Mouse (Mus musculus): ENCODE data around the gene Arf5. TPM values are rescaled to one million over a fixed set of nuclear protein-coding genes. Genes with fewer than 3 reads are reported as not detected.
A peak's percentile ranks its signal among the peaks of the same experiment; 100 is the strongest.

The Arf5 gene
- total RNA-seq (2021) (100 to 1,000 TPM; 150 to 162 TPM), polyA plus RNA-seq (2012; rRNA removed) (239 and 248 TPM in 2 replicates)
- long read RNA-seq, transcript Arf5-201 (6 exons, 1,116 nt): major isoform, 128 of 138 reads
- long read RNA-seq, partial matches to known transcripts: 7 of 138 reads
- long read RNA-seq, other reads (novel, unspliced or antisense): 3 of 138 reads

GRCm38 (mm10) chr6:28423313-28423712, at the start of gene Arf5:
TSS of gene Arf5 (plus strand) at chr6:28423560.
- Histone ChIP-seq H3K4me3 (peak within 1 kb of the TSS; percentile 86), H3K79me2 (replicated peaks; ENCODE audit: control insufficient read depth, insufficient read depth, low read length) (peaks cover 5% of the 10 kb centered on the region), H3K4me1 (ENCODE audit: control insufficient read depth, insufficient read depth, low read length) (peaks cover 22% of the 10 kb centered on the region), H3K36me3 (ENCODE audit: control insufficient read depth, insufficient read depth, low read length) (peaks cover 7% of the 10 kb centered on the region), H3K27ac (peak within 1 kb of the TSS; percentile 93), H3K27me3 (ENCODE audit: control insufficient read depth, insufficient read depth, low read length) (no peaks in the 10 kb centered on the region), H3K9ac (ENCODE audit: low read depth, low read length) (peak within 1 kb of the TSS; percentile 84)
- intact Hi-C loops (cut with DNase I): loop anchor here (5.0 kb wide), 3 partner anchors 39 to 409 kb away; partner anchors contain the start of gene Lrrc4
- WGBS: under 1% methylated on average over 24 of the region's 42 CpGs
- TF ChIP-seq CTCF (IDR thresholded peaks at IDR 0.05) (no peak), EP300 (IDR thresholded peaks at IDR 0.05; ENCODE audit: insufficient read depth, low read depth, low read length) (no peak), POLR2A (IDR thresholded peaks at IDR 0.05; ENCODE audit: insufficient read depth, low read depth, low read length) (peak; percentile 73)
- peak; percentile 96 to 99 for DNase-seq

GRCm38 (mm10) chr6:28381983-28382382, 41.4 kb upstream of the Arf5 start:
- intact Hi-C loops (cut with DNase I): no loop called here
- no peak for DNase-seq
- H3K4me3 ChIP-seq: no peak overlapping the region
- TF ChIP-seq CTCF (IDR thresholded peaks at IDR 0.05) (no peak), POLR2A (IDR thresholded peaks at IDR 0.05; ENCODE audit: insufficient read depth, low read depth, low read length) (no peak)
- no peaks in the 10 kb centered on the region for H3K36me3 ChIP-seq (ENCODE audit: control insufficient read depth, insufficient read depth, low read length)
- H3K27ac ChIP-seq: no peak overlapping the region
- no peak overlapping the region for H3K9ac ChIP-seq (ENCODE audit: low read depth, low read length)
- H3K4me1 ChIP-seq (ENCODE audit: control insufficient read depth, insufficient read depth, low read length): no peaks in the 10 kb centered on the region
- no peaks in the 10 kb centered on the region for H3K79me2 ChIP-seq (replicated peaks; ENCODE audit: control insufficient read depth, insufficient read depth, low read length)
- WGBS: 51% methylated on average over 4 of the region's 4 CpGs
- no peaks in the 10 kb centered on the region for H3K27me3 ChIP-seq (ENCODE audit: control insufficient read depth, insufficient read depth, low read length)

GRCm38 (mm10) chr6:28385169-28385568, 38.2 kb upstream of the Arf5 start:
- no peak overlapping the region for H3K27ac ChIP-seq
- H3K4me3 ChIP-seq: no peak overlapping the region
- H3K4me1 ChIP-seq (ENCODE audit: control insufficient read depth, insufficient read depth, low read length): no peaks in the 10 kb centered on the region
- intact Hi-C loops (cut with DNase I): no loop called here
- no peak for DNase-seq
- no peak overlapping the region for H3K9ac ChIP-seq (ENCODE audit: low read depth, low read length)
- 61% methylated on average over 3 of the region's 3 CpGs for WGBS
- no peaks in the 10 kb centered on the region for H3K27me3 ChIP-seq (ENCODE audit: control insufficient read depth, insufficient read depth, low read length)
- H3K36me3 ChIP-seq (ENCODE audit: control insufficient read depth, insufficient read depth, low read length): no peaks in the 10 kb centered on the region
- no peaks in the 10 kb centered on the region for H3K79me2 ChIP-seq (replicated peaks; ENCODE audit: control insufficient read depth, insufficient read depth, low read length)
- TF ChIP-seq CTCF (IDR thresholded peaks at IDR 0.05) (no peak), EP300 (IDR thresholded peaks at IDR 0.05; ENCODE audit: insufficient read depth, low read depth, low read length) (no peak), POLR2A (IDR thresholded peaks at IDR 0.05; ENCODE audit: insufficient read depth, low read depth, low read length) (no peak)

- no peak overlapping the region for H3K27ac ChIP-seq
- H3K27me3 ChIP-seq (ENCODE audit: control insufficient read depth, insufficient read depth, low read length): no peaks in the 10 kb centered on the region
- WGBS: 76% methylated on average over 3 of the region's 3 CpGs
- intact Hi-C loops (cut with DNase I): no loop called here
- H3K36me3 ChIP-seq (ENCODE audit: control insufficient read depth, insufficient read depth, low read length): no peaks in the 10 kb centered on the region
- H3K4me1 ChIP-seq (ENCODE audit: control insufficient read depth, insufficient read depth, low read length): no peaks in the 10 kb centered on the region
- no peak for DNase-seq
- TF ChIP-seq EP300 (IDR thresholded peaks at IDR 0.05; ENCODE audit: insufficient read depth, low read depth, low read length) (no peak), POLR2A (IDR thresholded peaks at IDR 0.05; ENCODE audit: insufficient read depth, low read depth, low read length) (no peak), CTCF (IDR thresholded peaks at IDR 0.05) (no peak)
- no peaks in the 10 kb centered on the region for H3K79me2 ChIP-seq (replicated peaks; ENCODE audit: control insufficient read depth, insufficient read depth, low read length)
- no peak overlapping the region for H3K9ac ChIP-seq (ENCODE audit: low read depth, low read length)
- no peak overlapping the region for H3K4me3 ChIP-seq
Observed at GRCm38 (mm10) chr6:28389038-28389437, 34.3 kb upstream of the Arf5 start.

- no peak overlapping the region for H3K27ac ChIP-seq
- 66% methylated on average over 15 of the region's 15 CpGs for WGBS
- peaks cover 3% of the 10 kb centered on the region; the same call in 1 of the 2 replicates for H3K27me3 ChIP-seq (ENCODE audit: control insufficient read depth, insufficient read depth, low read length)
- DNase-seq: no peak
- no peaks in the 10 kb centered on the region for H3K79me2 ChIP-seq (replicated peaks; ENCODE audit: control insufficient read depth, insufficient read depth, low read length)
- H3K4me3 ChIP-seq: no peak overlapping the region
- H3K4me1 ChIP-seq (ENCODE audit: control insufficient read depth, insufficient read depth, low read length): no peaks in the 10 kb centered on the region
- H3K36me3 ChIP-seq (ENCODE audit: control insufficient read depth, insufficient read depth, low read length): no peaks in the 10 kb centered on the region
- intact Hi-C loops (cut with DNase I): no loop called here
- H3K9ac ChIP-seq (ENCODE audit: low read depth, low read length): no peak overlapping the region
- TF ChIP-seq POLR2A (IDR thresholded peaks at IDR 0.05; ENCODE audit: insufficient read depth, low read depth, low read length): no peak
- TF ChIP-seq EP300 (IDR thresholded peaks at IDR 0.05; ENCODE audit: insufficient read depth, low read depth, low read length): no peak
- TF ChIP-seq CTCF (IDR thresholded peaks at IDR 0.05): no peak
Observed at GRCm38 (mm10) chr6:28396051-28396852, 27.1 kb upstream of the Arf5 start.

GRCm38 (mm10) chr6:28396853-28397457, 26.4 kb upstream of the Arf5 start:
- no peak for TF ChIP-seq CTCF (IDR thresholded peaks at IDR 0.05)
- TF ChIP-seq POLR2A (IDR thresholded peaks at IDR 0.05; ENCODE audit: insufficient read depth, low read depth, low read length): no peak
- no peak for TF ChIP-seq EP300 (IDR thresholded peaks at IDR 0.05; ENCODE audit: insufficient read depth, low read depth, low read length)
- Histone ChIP-seq H3K36me3 (ENCODE audit: control insufficient read depth, insufficient read depth, low read length) (no peaks in the 10 kb centered on the region), H3K9ac (ENCODE audit: low read depth, low read length) (no peak overlapping the region), H3K27me3 (ENCODE audit: control insufficient read depth, insufficient read depth, low read length) (peaks cover 3% of the 10 kb centered on the region; the same call in 1 of the 2 replicates), H3K4me3 (peak overlapping the region; percentile 47), H3K4me1 (ENCODE audit: control insufficient read depth, insufficient read depth, low read length) (no peaks in the 10 kb centered on the region), H3K27ac (no peak overlapping the region), H3K79me2 (replicated peaks; ENCODE audit: control insufficient read depth, insufficient read depth, low read length) (no peaks in the 10 kb centered on the region)
- WGBS: 10% methylated on average over 19 of the region's 19 CpGs
- no peak for DNase-seq
- intact Hi-C loops (cut with DNase I): no loop called here
